Mouse (Mus musculus) cerebellum, adult 9-10 months (tissue): Measurements from ENCODE around the gene Rpl10l.

Experiments used
- DNase-seq: peaks from one replicate; pipeline ENCODE4 v3.0.0; 2022

The Rpl10l gene

GRCm38 (mm10) chr12:66283991-66284622 is at the start of gene Rpl10l:
Gene Rpl10l, minus strand, starts transcription at chr12:66284401.
- no peak for DNase-seq

GRCm38 (mm10) chr12:66275890-66276289 is 8.3 kb downstream of the Rpl10l start:
- DNase-seq: no peak

- DNase-seq: no peak
Measured at GRCm38 (mm10) chr12:66245461-66246099, 38.6 kb downstream of the Rpl10l start.

- DNase-seq: no peak
Measured at GRCm38 (mm10) chr12:66234158-66234557, 50.0 kb downstream of the Rpl10l start.
